Mouse (Mus musculus) liver, postnatal 0 days (tissue): ENCODE results near the gene Fbxl21. TPM values are rescaled to one million over a fixed set of nuclear protein-coding genes. Genes with fewer than 3 reads are reported as not detected.

Experiments used
- ATAC-seq: fragments of 200-750 bp; cut with Nextera tagmentation; 2 replicates; pipeline ENCODE4 v1.8.0; 2017; ENCODE audit warnings: mild to moderate bottlenecking, moderate library complexity
- DNase-seq: peaks from one replicate; pipeline ENCODE4 v3.0.0-alpha.2; 2016
- H3K27ac ChIP-seq: fragments of 300-500 bp; sonication (generic); 2 replicates; pipeline ENCODE4 v1.5.1; 2014; ENCODE audit warnings: antibody characterized with exemption, moderate library complexity, mild to moderate bottlenecking, low read depth
- H3K27me3 ChIP-seq: fragments of 300-500 bp; sonication (generic); 2 replicates; pipeline ENCODE4 v1.6.1; 2014; ENCODE audit warnings: low read length, control low read depth, mixed read lengths; ENCODE audit not compliant: insufficient read depth
- H3K36me3 ChIP-seq: fragments of 300-500 bp; sonication (generic); replicated peaks from 2 replicates; pipeline ENCODE4 v1.6.1; 2014; ENCODE audit warnings: mild to moderate bottlenecking, control low read depth, low read length, moderate library complexity, mixed read lengths; ENCODE audit not compliant: insufficient read depth
- H3K4me1 ChIP-seq: fragments of 300-500 bp; sonication (generic); 2 replicates; pipeline ENCODE4 v1.6.1; 2014; ENCODE audit warnings: antibody characterized with exemption, mild to moderate bottlenecking, control low read depth; ENCODE audit not compliant: insufficient read depth
- H3K4me2 ChIP-seq: fragments of 300-500 bp; sonication (generic); 2 replicates; pipeline ENCODE4 v1.6.1; 2014; ENCODE audit warnings: low read depth, mild to moderate bottlenecking, low read length, moderate library complexity, mixed read lengths
- H3K4me3 ChIP-seq: fragments of 300-500 bp; sonication (generic); 2 replicates; pipeline ENCODE4 v1.5.1; 2014; ENCODE audit warnings: low read depth, low read length
- H3K9ac ChIP-seq: fragments of 300-500 bp; sonication (generic); replicated peaks from 2 replicates; pipeline ENCODE4 v1.6.1; 2014; ENCODE audit warnings: mild to moderate bottlenecking, moderate library complexity
- H3K9me3 ChIP-seq: fragments of 300-500 bp; sonication (generic); 2 replicates; pipeline ENCODE4 v1.6.1; 2016; ENCODE audit warnings: mild to moderate bottlenecking, control low read depth, low read length, mixed read lengths
- CTCF ChIP-seq: sonication (generic); IDR thresholded peaks from 2 replicates; pipeline ENCODE4 v1.5.1; 2016; ENCODE audit warnings: antibody characterized with exemption, low read depth
- EP300 ChIP-seq: IDR thresholded peaks from 2 replicates; pipeline ENCODE4 v1.6.1; 2016; ENCODE audit warnings: antibody characterized with exemption, low read depth, mild to moderate bottlenecking
- WGBS: fragments of 180-500 bp; shearing (Covaris S2); extraction: QIAGEN DNeasy Blood & Tissue Kit; methylation state at CpG from one replicate; pipeline ENCODE4 v1.1.7; 2014; ENCODE audit not compliant: insufficient replicate concordance; 5-methylcytosine and 5-hydroxymethylcytosine counted together
- polyA plus RNA-seq: library from polyadenylated mRNA; unstranded; fragments of >200 nt; fragmentation: Nextera tagmentation; extraction: Ambion mirVana; gene quantifications from 2 replicates; pipeline ENCODE4 v1.2.1, GENCODE M21; 2015

The Fbxl21 gene
- 1.2 and 1.5 TPM in 2 replicates for polyA plus RNA-seq

- H3K4me1 ChIP-seq = peaks cover 6% of the 10 kb centered on the region; the same call in 1 of the 2 replicates
- no peaks in the 10 kb centered on the region for H3K9me3 ChIP-seq
- no peak for TF ChIP-seq CTCF
- TF ChIP-seq EP300 = no peak
- H3K4me3 ChIP-seq = peak within 1 kb of the TSS; percentile 61
- H3K36me3 ChIP-seq = no peaks in the 10 kb centered on the region
- no peaks in the 10 kb centered on the region for H3K27me3 ChIP-seq
- H3K27ac ChIP-seq = peak within 1 kb of the TSS; percentile 39; the same call in 1 of the 2 replicates
- peak within 1 kb of the TSS; percentile 63 for H3K9ac ChIP-seq
- H3K4me2 ChIP-seq = peak within 1 kb of the TSS; percentile 96
- DNase-seq (peak; percentile 96), ATAC-seq (peak; percentile 100)
- under 1% methylated on average over 55 of the region's 56 CpGs for WGBS
Observed at GRCm38 (mm10) chr13:56522081-56522820, at the start of gene Fbxl21. Fbxl21 (plus strand) TSS chr13:56522472.

- Histone ChIP-seq H3K4me2 (no peak overlapping the region), H3K27me3 (no peaks in the 10 kb centered on the region), H3K27ac (no peak overlapping the region), H3K4me3 (no peak overlapping the region), H3K9ac (no peak overlapping the region), H3K9me3 (no peaks in the 10 kb centered on the region), H3K36me3 (no peaks in the 10 kb centered on the region), H3K4me1 (no peaks in the 10 kb centered on the region)
- ATAC-seq (no peak), DNase-seq (no peak)
- TF ChIP-seq EP300 (no peak), CTCF (no peak)
- WGBS = 77% methylated on average over 9 of the region's 9 CpGs
Observed at GRCm38 (mm10) chr13:56472661-56473060, 49.6 kb upstream of the Fbxl21 start.

- DNase-seq = no peak
- Histone ChIP-seq H3K27ac (no peak overlapping the region), H3K4me3 (no peak overlapping the region), H3K9ac (no peak overlapping the region), H3K27me3 (no peaks in the 10 kb centered on the region), H3K4me2 (no peak overlapping the region), H3K9me3 (no peaks in the 10 kb centered on the region), H3K36me3 (no peaks in the 10 kb centered on the region), H3K4me1 (peaks cover 2% of the 10 kb centered on the region; the same call in 1 of the 2 replicates)
- WGBS = 26% methylated on average over 4 of the region's 4 CpGs
- ATAC-seq = peak; percentile 43
- TF ChIP-seq CTCF (peak; percentile 84), EP300 (no peak)
Observed at GRCm38 (mm10) chr13:56475363-56475762, 46.9 kb upstream of the Fbxl21 start.

GRCm38 (mm10) chr13:56476790-56477189 lies 45.5 kb upstream of the Fbxl21 start:
- Histone ChIP-seq H3K4me2 (no peak overlapping the region), H3K9ac (no peak overlapping the region), H3K36me3 (no peaks in the 10 kb centered on the region), H3K4me3 (no peak overlapping the region), H3K27me3 (no peaks in the 10 kb centered on the region), H3K4me1 (peaks cover 2% of the 10 kb centered on the region; the same call in 1 of the 2 replicates), H3K9me3 (no peaks in the 10 kb centered on the region), H3K27ac (no peak overlapping the region)
- ATAC-seq (no peak), DNase-seq (no peak)
- 41% methylated on average over 5 of the region's 5 CpGs for WGBS
- TF ChIP-seq CTCF = no peak
- TF ChIP-seq EP300 = no peak

GRCm38 (mm10) chr13:56477271-56477670 lies 45.0 kb upstream of the Fbxl21 start:
- ATAC-seq = peak; percentile 56
- WGBS = 13% methylated on average over 6 of the region's 6 CpGs
- Histone ChIP-seq H3K27ac (no peak overlapping the region), H3K27me3 (no peaks in the 10 kb centered on the region), H3K9ac (no peak overlapping the region), H3K9me3 (no peaks in the 10 kb centered on the region), H3K4me2 (no peak overlapping the region), H3K4me1 (peaks cover 2% of the 10 kb centered on the region; the same call in 1 of the 2 replicates), H3K36me3 (no peaks in the 10 kb centered on the region), H3K4me3 (no peak overlapping the region)
- TF ChIP-seq CTCF = no peak
- no peak for TF ChIP-seq EP300
- DNase-seq = no peak

- TF ChIP-seq CTCF (no peak), EP300 (no peak)
- Histone ChIP-seq H3K4me3 (no peak overlapping the region), H3K9ac (no peak overlapping the region), H3K4me1 (peaks cover 2% of the 10 kb centered on the region; the same call in 1 of the 2 replicates), H3K4me2 (no peak overlapping the region), H3K27ac (no peak overlapping the region), H3K36me3 (no peaks in the 10 kb centered on the region), H3K9me3 (no peaks in the 10 kb centered on the region), H3K27me3 (no peaks in the 10 kb centered on the region)
- ATAC-seq (no peak), DNase-seq (no peak)
- WGBS = 73% methylated on average over 6 of the region's 6 CpGs
Observed at GRCm38 (mm10) chr13:56478027-56478426, 44.2 kb upstream of the Fbxl21 start.
